Mouse (Mus musculus): ENCODE data around the gene Ccdc34. TPM values are rescaled to one million over a fixed set of nuclear protein-coding genes. Genes with fewer than 3 reads are reported as not detected.
A peak's percentile ranks its signal among the peaks of the same experiment; 100 is the strongest.

Gene Ccdc34
- polyA plus RNA-seq, 1 experiment from 2014 or later: 14.5 TPM

- Histone ChIP-seq H3K27ac (ENCODE audit: low read depth) (no peak overlapping the region), H3K27me3 (ENCODE audit: insufficient read depth, low read length) (no peaks in the 10 kb centered on the region), H3K9ac (replicated peaks) (no peak overlapping the region), H3K4me1 (ENCODE audit: insufficient read depth) (no peaks in the 10 kb centered on the region), H3K4me2 (ENCODE audit: low read depth, low read length) (no peak overlapping the region), H3K9me3 (ENCODE audit: low read length) (no peaks in the 10 kb centered on the region), H3K36me3 (replicated peaks; ENCODE audit: insufficient read depth, low read length) (no peaks in the 10 kb centered on the region), H3K4me3 (ENCODE audit: low read depth, low read length) (no peak overlapping the region)
- WGBS (ENCODE audit: insufficient replicate concordance): 78% methylated on average over 1 of the region's 1 CpGs
- TF ChIP-seq EP300 (IDR thresholded peaks at IDR 0.05; ENCODE audit: low read depth) (no peak), CTCF (IDR thresholded peaks at IDR 0.05; ENCODE audit: low read depth) (peak; percentile 29; the same call in 1 of the 2 replicates)
- DNase-seq (no peak), ATAC-seq (no peak)
These were observed 45.5 kb downstream of the Ccdc34 start for GRCm38 (mm10) chr2:110063131-110063530.

DNA sequence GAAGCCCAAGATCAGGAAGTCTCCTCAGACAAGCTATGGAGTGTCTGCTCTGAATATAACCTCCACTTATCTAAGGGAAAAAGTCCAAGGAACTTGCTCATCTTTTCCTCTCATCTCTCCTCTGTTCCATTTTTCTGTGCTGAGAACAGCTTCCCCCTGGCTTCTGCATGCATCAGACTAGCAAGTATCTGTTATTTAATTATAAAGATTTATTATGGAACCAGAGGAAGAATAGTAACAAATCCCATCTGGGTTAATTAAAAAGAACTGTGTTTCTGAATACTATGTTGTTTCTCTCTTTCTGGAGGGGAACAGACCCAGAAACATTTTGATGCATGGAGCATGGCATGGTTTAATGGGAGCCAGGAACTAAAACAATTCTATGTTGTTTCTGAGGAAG is 51.3 kb downstream of the Ccdc34 start:
- TF ChIP-seq CTCF (IDR thresholded peaks at IDR 0.05; ENCODE audit: low read depth): no peak
- TF ChIP-seq EP300 (IDR thresholded peaks at IDR 0.05; ENCODE audit: low read depth): no peak
- ATAC-seq: no peak

DNA sequence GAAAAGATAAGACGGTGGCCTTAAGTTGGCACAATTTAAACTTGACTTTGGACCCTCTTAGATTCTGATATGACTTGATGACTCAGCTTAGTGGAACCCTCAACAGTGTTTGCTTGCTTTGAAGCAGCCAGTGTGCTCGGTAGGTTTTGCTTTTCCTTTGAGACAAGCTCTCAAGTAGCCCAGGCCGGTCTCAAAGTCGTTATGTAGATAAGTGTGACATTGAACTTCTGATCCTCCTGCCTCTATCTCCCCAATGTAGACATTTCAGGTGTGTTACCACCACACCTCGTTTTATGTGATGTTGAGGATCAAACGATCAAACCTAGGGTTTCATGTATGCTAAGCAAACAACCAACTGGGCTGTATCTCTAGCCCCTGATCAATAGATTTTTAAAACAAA is 55.4 kb downstream of the Ccdc34 start:
- TF ChIP-seq CTCF (IDR thresholded peaks at IDR 0.05; ENCODE audit: low read depth) (no peak), EP300 (IDR thresholded peaks at IDR 0.05; ENCODE audit: low read depth) (no peak)
- ATAC-seq: no peak
- DNase-seq: no peak
- no peaks in the 10 kb centered on the region for H3K4me1 ChIP-seq (ENCODE audit: insufficient read depth)
- H3K27ac ChIP-seq (ENCODE audit: low read depth): no peak overlapping the region
- H3K4me2 ChIP-seq (ENCODE audit: low read depth, low read length): no peak overlapping the region
- H3K4me3 ChIP-seq (ENCODE audit: low read depth, low read length): no peak overlapping the region
- no peaks in the 10 kb centered on the region for H3K9me3 ChIP-seq (ENCODE audit: low read length)
- WGBS (ENCODE audit: insufficient replicate concordance): 52% methylated on average over 6 of the region's 6 CpGs
- no peaks in the 10 kb centered on the region for H3K36me3 ChIP-seq (replicated peaks; ENCODE audit: insufficient read depth, low read length)
- H3K27me3 ChIP-seq (ENCODE audit: insufficient read depth, low read length): no peaks in the 10 kb centered on the region
- no peak overlapping the region for H3K9ac ChIP-seq (replicated peaks)

More for the DNA sequence above, 51.3 kb downstream of the Ccdc34 start:
- H3K36me3 ChIP-seq (replicated peaks; ENCODE audit: insufficient read depth, low read length): no peaks in the 10 kb centered on the region
- no peaks in the 10 kb centered on the region for H3K4me1 ChIP-seq (ENCODE audit: insufficient read depth)
- no peaks in the 10 kb centered on the region for H3K9me3 ChIP-seq (ENCODE audit: low read length)
- H3K9ac ChIP-seq (replicated peaks): no peak overlapping the region
- no peaks in the 10 kb centered on the region for H3K27me3 ChIP-seq (ENCODE audit: insufficient read depth, low read length)
- no peak overlapping the region for H3K4me3 ChIP-seq (ENCODE audit: low read depth, low read length)
- no peak overlapping the region for H3K27ac ChIP-seq (ENCODE audit: low read depth)
- DNase-seq: no peak
- no peak overlapping the region for H3K4me2 ChIP-seq (ENCODE audit: low read depth, low read length)

DNA sequence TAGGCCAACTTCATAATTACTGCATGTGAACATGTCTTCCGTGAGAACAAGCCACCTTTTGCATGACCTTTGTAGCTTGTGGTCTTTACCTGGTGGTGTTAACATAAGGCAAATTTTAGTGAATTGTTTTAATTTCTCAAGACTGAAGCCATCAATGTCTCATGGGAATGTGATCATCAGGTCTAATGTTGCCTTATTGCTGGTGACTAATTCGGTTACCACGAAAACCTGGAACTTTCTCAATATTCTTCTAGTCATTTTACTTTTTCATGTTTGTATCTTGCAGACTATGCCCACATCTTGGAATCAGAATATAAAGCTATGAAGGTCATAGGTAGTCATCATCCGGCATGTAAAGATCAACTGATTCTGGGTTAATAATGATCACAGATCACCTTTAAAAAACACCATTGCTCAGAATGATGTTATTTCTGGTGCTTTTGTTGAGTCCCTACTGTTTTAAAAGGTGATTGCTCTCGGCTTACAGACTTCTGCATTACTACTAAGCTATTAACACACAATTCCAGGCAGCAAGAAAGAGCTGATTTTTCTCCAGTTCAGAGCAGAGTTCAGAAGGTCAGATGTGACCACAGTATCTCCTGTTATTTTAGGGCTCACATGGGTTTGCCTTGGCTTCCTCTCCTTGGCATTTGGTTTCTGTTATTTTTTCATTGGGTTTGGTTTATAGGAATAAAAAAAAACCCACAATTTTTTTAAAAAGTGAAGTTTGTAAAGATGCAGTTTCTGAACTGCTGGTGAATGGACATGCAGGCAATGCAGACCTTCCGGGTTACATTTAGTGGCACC is 57.2 kb downstream of the Ccdc34 start:
- no peak overlapping the region for H3K4me2 ChIP-seq (ENCODE audit: low read depth, low read length)
- 85% methylated on average over 6 of the region's 6 CpGs for WGBS (ENCODE audit: insufficient replicate concordance)
- H3K4me3 ChIP-seq (ENCODE audit: low read depth, low read length): no peak overlapping the region
- no peaks in the 10 kb centered on the region for H3K27me3 ChIP-seq (ENCODE audit: insufficient read depth, low read length)
- no peak overlapping the region for H3K27ac ChIP-seq (ENCODE audit: low read depth)
- no peak overlapping the region for H3K9ac ChIP-seq (replicated peaks)
- DNase-seq: no peak
- ATAC-seq: no peak
- H3K36me3 ChIP-seq (replicated peaks; ENCODE audit: insufficient read depth, low read length): no peaks in the 10 kb centered on the region
- H3K9me3 ChIP-seq (ENCODE audit: low read length): no peaks in the 10 kb centered on the region
- TF ChIP-seq EP300 (IDR thresholded peaks at IDR 0.05; ENCODE audit: low read depth) (no peak), CTCF (IDR thresholded peaks at IDR 0.05; ENCODE audit: low read depth) (no peak)
- no peaks in the 10 kb centered on the region for H3K4me1 ChIP-seq (ENCODE audit: insufficient read depth)

GRCm38 (mm10) chr2:110077240-110077639 is 59.6 kb downstream of the Ccdc34 start:
- Histone ChIP-seq H3K4me1 (ENCODE audit: insufficient read depth) (no peaks in the 10 kb centered on the region), H3K9ac (replicated peaks) (no peak overlapping the region), H3K4me3 (ENCODE audit: low read depth, low read length) (no peak overlapping the region), H3K4me2 (ENCODE audit: low read depth, low read length) (no peak overlapping the region), H3K27me3 (ENCODE audit: insufficient read depth, low read length) (no peaks in the 10 kb centered on the region), H3K27ac (ENCODE audit: low read depth) (no peak overlapping the region), H3K36me3 (replicated peaks; ENCODE audit: insufficient read depth, low read length) (no peaks in the 10 kb centered on the region), H3K9me3 (ENCODE audit: low read length) (no peaks in the 10 kb centered on the region)
- DNase-seq (no peak), ATAC-seq (no peak)
- WGBS (ENCODE audit: insufficient replicate concordance): 45% methylated on average over 2 of the region's 2 CpGs
- TF ChIP-seq EP300 (IDR thresholded peaks at IDR 0.05; ENCODE audit: low read depth) (no peak), CTCF (IDR thresholded peaks at IDR 0.05; ENCODE audit: low read depth) (no peak)

DNA sequence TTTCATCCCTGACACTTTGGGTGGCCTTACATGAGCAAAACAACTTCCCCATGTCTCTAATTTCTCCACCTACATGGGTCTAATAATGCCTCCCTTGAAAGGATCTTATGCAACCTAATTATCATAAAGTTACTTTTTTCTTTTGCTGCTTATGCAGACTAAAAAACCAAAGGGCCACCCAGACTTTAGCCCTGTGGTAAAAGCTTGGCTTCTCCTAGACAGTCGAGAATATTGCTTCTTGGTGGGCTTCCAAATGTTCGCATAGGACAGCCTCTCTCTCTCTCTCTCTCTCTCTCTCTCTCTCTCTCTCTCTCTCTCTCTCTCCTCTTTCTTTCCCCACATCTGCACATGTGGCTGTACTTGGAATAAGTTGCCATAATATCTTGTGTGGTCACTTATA is 60.0 kb downstream of the Ccdc34 start:
- no peak overlapping the region for H3K4me2 ChIP-seq (ENCODE audit: low read depth, low read length)
- H3K4me1 ChIP-seq (ENCODE audit: insufficient read depth): no peaks in the 10 kb centered on the region
- no peaks in the 10 kb centered on the region for H3K9me3 ChIP-seq (ENCODE audit: low read length)
- no peaks in the 10 kb centered on the region for H3K27me3 ChIP-seq (ENCODE audit: insufficient read depth, low read length)
- no peak overlapping the region for H3K4me3 ChIP-seq (ENCODE audit: low read depth, low read length)
- DNase-seq (no peak), ATAC-seq (no peak)
- WGBS (ENCODE audit: insufficient replicate concordance): 78% methylated on average over 2 of the region's 2 CpGs
- no peak for TF ChIP-seq CTCF (IDR thresholded peaks at IDR 0.05; ENCODE audit: low read depth)
- TF ChIP-seq EP300 (IDR thresholded peaks at IDR 0.05; ENCODE audit: low read depth): no peak
- H3K9ac ChIP-seq (replicated peaks): no peak overlapping the region
- H3K27ac ChIP-seq (ENCODE audit: low read depth): no peak overlapping the region
- H3K36me3 ChIP-seq (replicated peaks; ENCODE audit: insufficient read depth, low read length): no peaks in the 10 kb centered on the region
